Mouse (Mus musculus): ENCODE measurements around the gene Nkpd1.

The Nkpd1 gene

GRCm38 (mm10) chr7:19547344-19547969, 29.8 kb downstream of the Nkpd1 start:
- no peak for DNase-seq

- DNase-seq, result no peak
Measured at GRCm38 (mm10) chr7:19549394-19549793, 31.8 kb downstream of the Nkpd1 start.

GRCm38 (mm10) chr7:19551634-19552033, 34.0 kb downstream of the Nkpd1 start:
- DNase-seq, result no peak

- no peak for DNase-seq
Measured at GRCm38 (mm10) chr7:19552443-19552842, 34.8 kb downstream of the Nkpd1 start.

- DNase-seq, result no peak
Measured at GRCm38 (mm10) chr7:19554168-19554567, 36.5 kb downstream of the Nkpd1 start.

GRCm38 (mm10) chr7:19557086-19557485, 39.4 kb downstream of the Nkpd1 start:
- no peak for DNase-seq

GRCm38 (mm10) chr7:19557982-19558900, 40.6 kb downstream of the Nkpd1 start:
- DNase-seq, result no peak

- DNase-seq, result peak; percentile 71
Measured at GRCm38 (mm10) chr7:19558965-19559364, 41.3 kb downstream of the Nkpd1 start.

- DNase-seq, result no peak
Measured at GRCm38 (mm10) chr7:19560491-19561260, 43.0 kb downstream of the Nkpd1 start.

GRCm38 (mm10) chr7:19561431-19561764, 43.8 kb downstream of the Nkpd1 start:
- no peak for DNase-seq

GRCm38 (mm10) chr7:19561765-19562642, 44.4 kb downstream of the Nkpd1 start:
- DNase-seq, result peak; percentile 97

- DNase-seq, result peak; percentile 39
Measured at GRCm38 (mm10) chr7:19562643-19563410, 45.2 kb downstream of the Nkpd1 start, which contains the start of gene Ppp1r37. Gene Ppp1r37 (minus strand): TSS chr7:19563076.

GRCm38 (mm10) chr7:19563884-19564283, 46.2 kb downstream of the Nkpd1 start:
- DNase-seq, result no peak

GRCm38 (mm10) chr7:19564455-19564854, 46.8 kb downstream of the Nkpd1 start:
- peak; percentile 35 for DNase-seq

GRCm38 (mm10) chr7:19565803-19566202, 48.2 kb downstream of the Nkpd1 start:
- no peak for DNase-seq

GRCm38 (mm10) chr7:19567426-19567825, 49.8 kb downstream of the Nkpd1 start:
- DNase-seq, result no peak

GRCm38 (mm10) chr7:19569647-19570046, 52.0 kb downstream of the Nkpd1 start:
- no peak for DNase-seq

- peak; percentile 91 for DNase-seq
Measured at GRCm38 (mm10) chr7:19572926-19573775, 55.5 kb downstream of the Nkpd1 start.

- no peak for DNase-seq
Measured at GRCm38 (mm10) chr7:19573776-19574140, 56.1 kb downstream of the Nkpd1 start.

Measured in thymus, postnatal 4 days (tissue).